Mouse (Mus musculus) spleen, adult 2 months (tissue): ENCODE data around the gene Sntg2.

ENCODE experiments used
- CTCF ChIP-seq: fragments of 200-500 bp; IDR thresholded peaks from 2 replicates; pipeline ENCODE4 v1.5.1; 2011; ENCODE audit warnings: mild to moderate bottlenecking, inconsistent platforms; ENCODE audit not compliant: insufficient read depth, insufficient read length, insufficient replicate concordance; ENCODE audit errors: extremely low read depth
- POLR2A ChIP-seq: fragments of 200-500 bp; IDR thresholded peaks from 2 replicates; pipeline ENCODE4 v1.6.1; 2011; ENCODE audit warnings: low read depth, low read length, inconsistent platforms

- no peak for TF ChIP-seq POLR2A
- TF ChIP-seq CTCF: no peak
Observed at GRCm38 (mm10) chr12:30357666-30358065, 15.5 kb downstream of the Sntg2 start.
